Mouse (Mus musculus) limb, embryonic 12.5 days (tissue): ENCODE measurements around the gene Tex14. TPM values are rescaled to one million over a fixed set of nuclear protein-coding genes. Genes with fewer than 3 reads are reported as not detected.

ENCODE experiments used
- ATAC-seq: fragments of 200-750 bp; cut with Nextera tagmentation; 2 replicates; pipeline ENCODE4 v1.8.0; 2017; ENCODE audit warnings: low read depth, moderate TSS enrichment; ENCODE audit not compliant: insufficient number of reproducible peaks, insufficient read depth, low FRiP score, low TSS enrichment
- H3K27ac ChIP-seq: fragments of 300-500 bp; sonication (generic); 2 replicates; pipeline ENCODE4 v1.5.1; 2016; ENCODE audit warnings: mild to moderate bottlenecking, moderate library complexity
- H3K27me3 ChIP-seq: fragments of 300-500 bp; sonication (generic); 2 replicates; pipeline ENCODE4 v1.6.1; 2016; ENCODE audit warnings: mild to moderate bottlenecking, moderate library complexity
- H3K36me3 ChIP-seq: fragments of 300-500 bp; sonication (generic); 2 replicates; pipeline ENCODE4 v1.6.1; 2016; ENCODE audit warnings: mild to moderate bottlenecking, moderate library complexity
- H3K4me1 ChIP-seq: fragments of 300-500 bp; sonication (generic); replicated peaks from 2 replicates; pipeline ENCODE4 v1.6.1; 2016
- H3K4me2 ChIP-seq: fragments of 300-500 bp; sonication (generic); 2 replicates; pipeline ENCODE4 v1.6.1; 2016; ENCODE audit warnings: mild to moderate bottlenecking, moderate library complexity
- H3K4me3 ChIP-seq: fragments of 300-500 bp; sonication (generic); replicated peaks from 2 replicates; pipeline ENCODE4 v1.5.1; 2016; ENCODE audit warnings: mild to moderate bottlenecking
- H3K9ac ChIP-seq: fragments of 300-500 bp; sonication (generic); replicated peaks from 2 replicates; pipeline ENCODE4 v1.6.1; 2016; ENCODE audit warnings: mild to moderate bottlenecking, moderate library complexity
- H3K9me3 ChIP-seq: fragments of 300-500 bp; sonication (generic); 2 replicates; pipeline ENCODE4 v1.6.1; 2016; ENCODE audit warnings: mild to moderate bottlenecking, moderate library complexity
- WGBS: fragments of 180-500 bp; shearing (Covaris S2); methylation state at CpG from one replicate; pipeline ENCODE4 v1.1.7; 2016; 5-methylcytosine and 5-hydroxymethylcytosine counted together
- polyA plus RNA-seq: library from polyadenylated mRNA; unstranded; fragments of >200 nt; fragmentation: Nextera tagmentation; extraction: Ambion mirVana; gene quantifications from 2 replicates; pipeline ENCODE4 v1.2.1, GENCODE M21; 2016

The Tex14 gene
- polyA plus RNA-seq, 1 experiment from 2014 or later, result 0.81 TPM

DNA sequence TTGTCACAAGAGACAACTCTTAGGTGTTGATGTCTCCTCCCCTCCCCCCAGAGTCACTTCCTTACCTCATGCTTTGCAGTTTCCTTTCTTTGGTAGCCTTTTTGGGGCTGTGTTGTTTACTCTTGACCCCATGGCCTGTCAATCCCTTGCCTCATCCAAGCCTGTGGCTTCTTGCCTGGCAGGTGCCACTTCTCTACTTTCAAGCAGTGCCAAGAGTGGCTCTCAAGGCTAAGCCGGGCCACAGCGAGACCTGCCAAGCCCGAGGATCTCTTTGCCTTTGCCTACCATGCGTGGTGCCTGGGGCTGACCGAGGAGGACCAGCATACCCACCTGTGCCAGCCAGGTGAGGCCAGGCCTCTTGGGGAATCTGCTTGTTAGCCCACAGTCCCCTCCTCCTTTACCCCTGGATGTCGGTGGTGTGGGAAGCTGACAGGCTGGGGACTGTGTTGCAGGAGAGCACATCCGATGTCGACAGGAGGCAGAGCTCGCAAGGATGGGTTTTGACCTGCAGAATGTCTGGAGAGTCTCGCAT is 195.5 kb downstream of the Tex14 start:
- no peak overlapping the region for H3K9ac ChIP-seq
- H3K4me2 ChIP-seq, result no peak overlapping the region
- WGBS, result 93% methylated on average over 10 of the region's 10 CpGs
- no peak overlapping the region for H3K4me3 ChIP-seq
- no peak for ATAC-seq
- H3K27ac ChIP-seq, result no peak overlapping the region
- peaks cover 14% of the 10 kb centered on the region for H3K4me1 ChIP-seq
- H3K27me3 ChIP-seq, result no peaks in the 10 kb centered on the region
- peaks cover 85% of the 10 kb centered on the region for H3K36me3 ChIP-seq
- no peaks in the 10 kb centered on the region for H3K9me3 ChIP-seq

DNA sequence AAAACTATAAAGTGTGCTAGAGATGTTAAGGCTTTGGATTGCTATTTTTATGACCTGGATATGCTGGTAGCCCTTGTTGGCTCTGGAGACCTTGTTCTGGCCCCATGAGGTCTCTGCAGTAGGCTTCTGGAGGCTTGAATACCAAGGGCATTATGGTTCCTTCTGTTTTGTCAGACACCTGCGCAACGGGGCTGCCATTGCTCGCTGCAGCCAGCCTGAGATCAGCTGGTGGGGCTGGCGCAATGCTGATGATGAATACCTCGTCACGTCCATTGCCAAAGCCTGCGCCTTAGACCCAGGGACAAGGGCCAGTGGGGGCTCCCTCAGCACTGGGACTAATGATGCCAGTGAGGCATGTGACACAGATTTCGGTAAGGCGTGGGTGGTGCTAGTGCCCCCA is 197.4 kb downstream of the Tex14 start:
- Histone ChIP-seq H3K9me3 (no peaks in the 10 kb centered on the region), H3K36me3 (peaks cover 100% of the 10 kb centered on the region), H3K27ac (no peak overlapping the region), H3K9ac (no peak overlapping the region), H3K4me2 (no peak overlapping the region), H3K4me1 (no peaks in the 10 kb centered on the region), H3K4me3 (no peak overlapping the region), H3K27me3 (no peaks in the 10 kb centered on the region)
- WGBS, result 97% methylated on average over 9 of the region's 9 CpGs
- no peak for ATAC-seq

DNA sequence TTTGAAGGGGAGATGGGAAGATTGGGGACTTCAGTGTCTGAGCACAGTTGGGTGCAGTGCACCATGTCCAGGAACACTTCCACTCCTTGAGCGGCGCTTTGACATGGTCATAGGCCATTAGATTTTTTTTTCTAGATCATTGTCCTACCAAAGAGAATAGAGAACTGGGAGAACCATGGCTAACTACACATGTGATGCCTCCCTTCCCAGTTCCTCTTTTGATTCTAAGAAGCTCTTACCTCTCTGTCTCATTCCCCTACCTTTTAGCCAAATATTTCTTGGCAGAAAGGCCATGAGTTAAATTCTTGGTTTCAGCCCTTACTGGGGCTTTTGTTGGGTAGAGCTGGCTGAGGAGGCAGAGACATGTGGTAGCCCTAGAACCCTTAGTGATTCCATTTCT is 198.7 kb downstream of the Tex14 start:
- H3K4me3 ChIP-seq, result no peak overlapping the region
- ATAC-seq, result no peak
- H3K4me2 ChIP-seq, result no peak overlapping the region
- no peaks in the 10 kb centered on the region for H3K4me1 ChIP-seq
- H3K9me3 ChIP-seq, result no peaks in the 10 kb centered on the region
- no peak overlapping the region for H3K9ac ChIP-seq
- WGBS, result 94% methylated on average over 2 of the region's 2 CpGs
- H3K27me3 ChIP-seq, result no peaks in the 10 kb centered on the region
- H3K36me3 ChIP-seq, result peaks cover 100% of the 10 kb centered on the region
- no peak overlapping the region for H3K27ac ChIP-seq

Other genes starting within 250 kb of the Tex14 start
- gene Ppm1e, start 46.0 kb upstream of the Tex14 start, polyA plus RNA-seq, result 2.1 and 3.0 TPM in 2 replicates
- gene Rad51c, start 111 bp upstream of the Tex14 start, polyA plus RNA-seq, result 11.8 and 12.3 TPM in 2 replicates
- gene Gm11492, start 161.6 kb downstream of the Tex14 start, polyA plus RNA-seq, result not detected in 2 replicates
- 10.7 and 10.9 TPM in 2 replicates for gene Sept4, start 163.8 kb downstream of the Tex14 start, polyA plus RNA-seq
- 53.4 and 54.0 TPM in 2 replicates for gene Mtmr4, start 187.1 kb downstream of the Tex14 start, polyA plus RNA-seq
- gene Hsf5, start 212.1 kb downstream of the Tex14 start, polyA plus RNA-seq, result 0.19 and 0.21 TPM in 2 replicates